Mouse (Mus musculus) neural tube, embryonic 13.5 days (tissue): Measurements from ENCODE around the gene Cdca3. TPM values are rescaled to one million over a fixed set of nuclear protein-coding genes. Genes with fewer than 3 reads are reported as not detected.

Source experiments
- ATAC-seq: fragments of 200-750 bp; cut with Nextera tagmentation; 2 replicates; pipeline ENCODE4 v1.8.0; 2017; ENCODE audit warnings: low read depth, mild to moderate bottlenecking, moderate TSS enrichment, moderate library complexity
- H3K27ac ChIP-seq: fragments of 300-500 bp; sonication (generic); replicated peaks from 2 replicates; pipeline ENCODE4 v1.5.1; 2015; ENCODE audit warnings: moderate library complexity, mild to moderate bottlenecking, inconsistent platforms
- H3K27me3 ChIP-seq: fragments of 300-500 bp; sonication (generic); 2 replicates; pipeline ENCODE4 v1.6.1; 2015; ENCODE audit warnings: mild to moderate bottlenecking, inconsistent platforms
- H3K36me3 ChIP-seq: fragments of 300-500 bp; sonication (generic); 2 replicates; pipeline ENCODE4 v1.6.1; 2015; ENCODE audit warnings: mild to moderate bottlenecking, inconsistent platforms
- H3K4me1 ChIP-seq: fragments of 300-500 bp; sonication (generic); replicated peaks from 2 replicates; pipeline ENCODE4 v1.6.1; 2015; ENCODE audit warnings: inconsistent platforms
- H3K4me2 ChIP-seq: fragments of 300-500 bp; sonication (generic); 2 replicates; pipeline ENCODE4 v1.6.1; 2015; ENCODE audit warnings: inconsistent platforms, mild to moderate bottlenecking, moderate library complexity
- H3K4me3 ChIP-seq: fragments of 300-500 bp; sonication (generic); 2 replicates; pipeline ENCODE4 v1.5.1; 2015; ENCODE audit warnings: mild to moderate bottlenecking, inconsistent platforms
- H3K9ac ChIP-seq: fragments of 300-500 bp; sonication (generic); 2 replicates; pipeline ENCODE4 v1.6.1; 2015; ENCODE audit warnings: moderate library complexity, mild to moderate bottlenecking, inconsistent platforms
- H3K9me3 ChIP-seq: fragments of 300-500 bp; sonication (generic); 2 replicates; pipeline ENCODE4 v1.6.1; 2016; ENCODE audit warnings: inconsistent platforms
- WGBS: fragments of 180-500 bp; shearing (Covaris S2); methylation state at CpG from one replicate; pipeline ENCODE4 v1.1.7; 2015; 5-methylcytosine and 5-hydroxymethylcytosine counted together
- polyA plus RNA-seq: library from polyadenylated mRNA; unstranded; fragments of >200 nt; fragmentation: Nextera tagmentation; extraction: Ambion mirVana; gene quantifications from 2 replicates; pipeline ENCODE4 v1.2.1, GENCODE M21; 2015

The Cdca3 gene
- polyA plus RNA-seq, 1 experiment from 2014 or later: 26.6 TPM

DNA sequence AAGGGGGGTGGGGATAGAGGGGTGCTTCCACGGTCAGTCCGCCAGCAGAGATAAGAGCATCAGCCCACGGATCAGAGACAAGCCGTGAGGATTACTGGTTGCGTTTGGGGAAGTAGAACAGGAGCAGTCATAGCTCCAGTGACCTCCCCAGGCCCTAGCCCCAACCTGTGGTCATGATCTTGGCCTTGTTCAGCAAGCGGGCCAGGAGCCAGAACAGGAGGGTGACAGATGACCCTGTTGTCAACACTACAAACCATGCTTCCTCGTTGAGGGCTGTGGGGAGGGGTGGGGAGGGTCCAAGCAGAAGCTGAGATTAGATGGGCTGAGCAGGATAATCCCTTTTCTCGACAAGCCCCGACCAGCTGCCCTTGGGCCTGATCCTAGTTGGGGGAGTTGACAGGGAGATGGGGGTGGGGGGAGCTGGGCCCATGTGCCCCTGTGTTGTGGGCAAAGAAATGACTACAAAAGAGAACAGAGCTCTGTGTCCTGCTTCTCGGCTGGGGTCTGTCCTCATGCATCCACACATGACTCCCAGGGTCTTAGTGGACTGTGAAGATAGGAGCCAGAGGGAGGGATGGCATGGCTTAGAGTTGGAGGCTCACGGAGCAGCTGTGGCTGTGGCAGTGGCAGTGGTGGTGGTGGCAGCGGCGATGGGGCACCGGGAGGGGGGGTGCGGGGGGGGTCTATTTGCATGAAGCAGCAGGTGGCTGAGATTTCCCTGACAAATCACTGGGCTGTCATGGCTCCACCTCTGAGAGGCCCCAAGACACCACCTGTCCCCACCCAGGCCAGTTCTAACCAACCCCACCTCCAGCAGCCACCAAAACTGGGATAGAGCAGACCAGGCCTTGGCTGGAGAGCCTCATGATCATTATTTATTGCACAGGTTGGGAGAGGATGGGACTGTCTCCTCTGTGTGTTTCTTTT is 11.2 kb downstream of the Cdca3 start, which contains the start of gene Gnb3:
TSS of gene Gnb3 (minus strand) at position 35 of the 927 bp plus-strand sequence.
- peaks cover 22% of the 10 kb centered on the region for H3K36me3 ChIP-seq
- H3K4me3 ChIP-seq: no peak within 1 kb of the TSS
- 39% methylated on average over 15 of the region's 15 CpGs for WGBS
- no peaks in the 10 kb centered on the region for H3K27me3 ChIP-seq
- peaks cover 19% of the 10 kb centered on the region for H3K4me1 ChIP-seq
- ATAC-seq: no peak
- H3K9ac ChIP-seq: peak within 1 kb of the TSS; percentile 49
- no peak within 1 kb of the TSS for H3K27ac ChIP-seq
- no peak within 1 kb of the TSS for H3K4me2 ChIP-seq
- H3K9me3 ChIP-seq: no peaks in the 10 kb centered on the region

DNA sequence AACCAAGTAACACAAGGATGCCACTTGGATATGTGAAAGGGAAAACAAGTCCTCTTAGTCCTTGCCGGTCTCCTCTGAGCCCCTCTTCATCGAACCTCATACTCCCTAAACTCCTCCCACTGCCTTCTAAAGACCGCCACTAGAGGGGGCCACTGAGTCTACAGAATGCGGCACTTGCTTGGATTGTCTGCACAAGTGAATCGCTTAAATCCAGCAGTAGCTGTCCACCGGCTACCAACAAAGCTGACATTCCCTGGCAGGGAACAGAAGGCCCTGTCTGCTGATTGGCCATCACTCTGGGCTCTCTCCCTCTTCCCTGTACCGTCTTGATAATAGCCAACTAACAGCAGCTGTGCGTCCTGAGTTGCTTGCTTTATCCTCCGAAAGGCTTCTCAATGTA is 18.0 kb downstream of the Cdca3 start:
- H3K9me3 ChIP-seq: no peaks in the 10 kb centered on the region
- H3K27ac ChIP-seq: peak overlapping the region; percentile 67
- H3K36me3 ChIP-seq: peaks cover 34% of the 10 kb centered on the region; the same call in 1 of the 2 replicates
- WGBS: 7% methylated on average over 9 of the region's 9 CpGs
- no peaks in the 10 kb centered on the region for H3K27me3 ChIP-seq
- 0 out of 2 replicates have a peak, but pooled peaks cover 3% of the 10 kb centered on the region for H3K4me1 ChIP-seq
- H3K4me2 ChIP-seq: peak overlapping the region; percentile 15; the same call in 1 of the 2 replicates
- H3K4me3 ChIP-seq: no peak overlapping the region
- peak overlapping the region; percentile 27; the same call in 1 of the 2 replicates for H3K9ac ChIP-seq
- ATAC-seq: peak; percentile 87

DNA sequence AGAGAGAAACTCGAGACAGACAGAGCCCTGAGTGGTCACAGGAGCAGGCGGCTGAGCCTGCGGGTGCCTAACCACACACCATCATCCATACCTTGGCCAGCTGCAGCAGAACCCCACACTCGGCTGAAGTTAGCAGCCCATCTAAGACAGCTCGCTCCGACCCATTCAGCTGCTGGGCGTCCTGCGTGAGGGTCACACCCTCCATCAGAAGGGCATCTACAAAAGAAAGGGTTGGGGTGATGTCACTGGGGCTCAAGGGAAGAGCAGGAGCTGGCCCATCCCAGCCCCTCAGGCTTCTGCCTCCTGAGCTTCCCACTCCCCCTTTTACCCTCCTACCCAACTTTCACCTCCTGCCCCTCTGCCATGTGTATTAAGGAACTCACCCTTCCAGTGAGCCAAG is 21.2 kb downstream of the Cdca3 start:
- 43% methylated on average over 8 of the region's 8 CpGs for WGBS
- H3K4me1 ChIP-seq: peaks cover 8% of the 10 kb centered on the region
- H3K36me3 ChIP-seq: peaks cover 41% of the 10 kb centered on the region
- H3K27me3 ChIP-seq: no peaks in the 10 kb centered on the region
- no peak for ATAC-seq
- H3K4me3 ChIP-seq: no peak overlapping the region
- no peak overlapping the region for H3K27ac ChIP-seq
- no peak overlapping the region for H3K9ac ChIP-seq
- no peaks in the 10 kb centered on the region for H3K9me3 ChIP-seq
- H3K4me2 ChIP-seq: no peak overlapping the region

DNA sequence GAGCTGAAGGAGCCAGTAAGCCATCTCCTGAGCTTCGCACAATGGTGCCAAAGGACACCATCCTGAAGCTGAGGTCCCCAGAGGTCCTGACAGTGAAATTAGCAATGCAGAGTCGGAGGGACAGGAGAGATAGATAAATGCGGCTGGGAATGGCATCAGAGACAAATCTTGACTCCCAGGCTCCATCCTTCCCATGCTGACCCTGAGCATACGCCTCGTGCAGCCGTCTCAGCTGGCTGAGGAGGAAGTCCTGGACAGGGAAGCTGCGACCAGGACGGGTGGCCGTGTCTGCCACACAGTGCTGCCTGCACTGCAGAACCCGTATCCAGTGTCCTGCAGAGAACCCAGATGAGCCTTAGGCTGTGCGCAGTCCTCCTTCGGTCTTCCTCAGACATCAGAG is 25.3 kb downstream of the Cdca3 start:
- no peak for ATAC-seq
- H3K36me3 ChIP-seq: peaks cover 44% of the 10 kb centered on the region
- no peak overlapping the region for H3K4me3 ChIP-seq
- 82% methylated on average over 12 of the region's 12 CpGs for WGBS
- peaks cover 8% of the 10 kb centered on the region; the same call in 1 of the 2 replicates for H3K27me3 ChIP-seq
- H3K9me3 ChIP-seq: no peaks in the 10 kb centered on the region
- no peak overlapping the region for H3K4me2 ChIP-seq
- no peak overlapping the region for H3K9ac ChIP-seq
- no peak overlapping the region for H3K27ac ChIP-seq
- H3K4me1 ChIP-seq: peaks cover 33% of the 10 kb centered on the region

DNA sequence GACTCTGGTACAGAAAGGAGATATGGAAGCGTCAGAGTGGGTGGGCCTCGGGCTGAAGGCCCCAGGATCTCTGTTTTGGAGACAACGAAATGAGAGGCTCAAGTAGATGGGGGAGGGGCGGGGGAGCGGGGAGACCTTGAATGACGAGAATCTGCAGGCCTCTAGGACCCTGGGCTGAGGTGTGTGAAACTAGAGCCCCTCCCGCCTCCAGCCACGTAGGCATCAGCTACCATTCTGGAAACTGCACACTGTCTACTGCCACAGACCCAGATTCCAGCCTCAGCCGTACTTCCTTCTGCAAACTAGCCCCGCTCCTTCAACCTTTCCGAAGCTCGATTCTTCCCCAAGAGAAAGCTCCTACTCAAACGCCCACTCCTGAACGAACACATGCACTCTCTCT is 27.0 kb downstream of the Cdca3 start:
- H3K9ac ChIP-seq: peak overlapping the region; percentile 96
- H3K4me2 ChIP-seq: peak overlapping the region; percentile 78
- WGBS: 10% methylated on average over 14 of the region's 14 CpGs
- peak overlapping the region; percentile 73 for H3K4me3 ChIP-seq
- H3K4me1 ChIP-seq: peaks cover 50% of the 10 kb centered on the region
- H3K27ac ChIP-seq: peak overlapping the region; percentile 99
- peaks cover 8% of the 10 kb centered on the region; the same call in 1 of the 2 replicates for H3K27me3 ChIP-seq
- peaks cover 42% of the 10 kb centered on the region for H3K36me3 ChIP-seq
- ATAC-seq: peak; percentile 73
- no peaks in the 10 kb centered on the region for H3K9me3 ChIP-seq

DNA sequence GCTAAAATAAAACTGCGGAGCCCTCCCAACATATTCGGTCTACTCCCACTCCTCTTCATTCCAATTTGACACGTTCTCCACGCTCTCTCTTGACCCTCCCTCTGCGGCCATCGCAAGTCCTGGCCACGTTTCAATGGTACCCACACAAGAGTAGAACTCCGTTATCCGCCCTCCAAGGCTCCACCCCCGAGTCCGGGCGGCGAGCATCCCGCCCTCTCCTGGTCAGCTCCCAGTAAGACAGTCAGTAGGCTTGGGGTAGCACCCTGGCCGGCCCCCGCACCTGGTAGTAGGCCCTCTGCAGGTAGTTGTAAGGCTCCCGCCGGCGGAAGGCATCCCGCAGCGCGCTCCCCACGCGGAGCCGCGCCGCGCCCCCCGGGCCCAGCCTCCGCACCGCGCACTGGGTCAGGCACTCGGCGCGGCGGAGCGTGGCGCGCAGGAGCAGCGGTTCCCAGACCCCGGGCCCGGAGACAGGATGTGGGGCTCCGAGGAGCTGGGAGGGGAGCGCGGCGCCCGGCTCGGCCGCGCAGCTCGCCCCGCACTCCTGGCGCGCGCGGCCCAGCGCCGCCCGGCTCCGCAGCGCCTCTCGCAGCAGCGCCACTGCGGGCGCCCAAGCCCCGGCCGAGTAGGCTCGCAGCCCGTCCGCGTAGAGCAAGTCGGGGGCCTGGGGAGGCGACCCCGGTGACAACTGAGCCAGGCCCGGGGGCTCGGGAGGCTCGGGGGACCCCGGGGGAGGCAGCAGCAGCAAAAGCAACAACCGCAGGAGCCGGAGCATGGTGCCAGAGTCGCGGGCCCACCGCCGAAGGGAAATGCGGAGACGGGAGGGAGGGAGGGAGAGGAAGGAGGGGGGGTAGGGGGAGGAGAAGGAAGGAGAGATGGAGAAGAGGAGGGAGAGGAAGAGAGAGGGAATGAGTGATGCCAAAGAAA is 27.8 kb downstream of the Cdca3 start, which contains the start of gene P3h3:
TSS of gene P3h3 (minus strand) at position 837 of the 924 bp plus-strand sequence.
- Histone ChIP-seq H3K4me3 (peak within 1 kb of the TSS; percentile 73), H3K36me3 (peaks cover 38% of the 10 kb centered on the region), H3K27ac (peak within 1 kb of the TSS; percentile 99), H3K4me2 (peak within 1 kb of the TSS; percentile 78), H3K27me3 (peaks cover 8% of the 10 kb centered on the region; the same call in 1 of the 2 replicates), H3K9me3 (no peaks in the 10 kb centered on the region), H3K9ac (peak within 1 kb of the TSS; percentile 96), H3K4me1 (peaks cover 58% of the 10 kb centered on the region)
- WGBS: under 1% methylated on average over 68 of the region's 86 CpGs
- ATAC-seq: peak; percentile 91

DNA sequence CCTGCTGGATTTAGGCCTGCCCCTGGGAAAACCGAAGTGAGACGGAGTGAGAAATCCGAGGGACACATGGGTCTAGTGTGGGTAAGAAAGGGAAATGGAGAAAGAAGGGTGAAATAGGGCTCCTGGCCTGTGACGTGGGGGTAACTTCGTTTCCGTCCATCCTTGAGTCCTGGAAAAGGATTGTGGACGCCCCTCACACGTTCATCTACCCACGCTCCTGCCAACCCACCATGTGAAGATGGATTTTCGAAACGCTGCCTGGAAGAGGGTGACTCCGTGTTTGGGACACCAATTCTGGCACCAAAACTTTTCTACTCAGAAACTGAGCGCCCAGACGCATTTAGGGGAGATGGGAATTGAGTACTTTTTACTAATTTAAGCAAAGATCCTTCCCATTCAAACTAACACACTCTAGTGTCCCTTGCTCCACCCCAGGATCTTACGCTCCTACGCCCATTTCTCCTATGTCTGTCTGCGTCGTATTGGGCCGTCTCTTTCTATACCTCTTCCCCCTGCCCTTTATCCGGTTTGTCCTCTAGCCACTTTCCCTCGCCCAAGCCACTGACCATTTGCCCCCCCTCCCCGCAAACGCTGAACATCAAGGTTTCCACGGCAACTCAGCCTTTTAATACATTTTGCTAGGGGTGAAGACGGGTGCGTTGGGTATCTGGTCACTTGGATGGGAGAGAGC is 28.6 kb downstream of the Cdca3 start:
- Histone ChIP-seq H3K4me3 (peak overlapping the region; percentile 73), H3K27ac (peak overlapping the region; percentile 99), H3K4me2 (peak overlapping the region; percentile 78), H3K9ac (peak overlapping the region; percentile 96), H3K4me1 (peaks cover 67% of the 10 kb centered on the region), H3K36me3 (peaks cover 31% of the 10 kb centered on the region), H3K9me3 (no peaks in the 10 kb centered on the region), H3K27me3 (peaks cover 8% of the 10 kb centered on the region; the same call in 1 of the 2 replicates)
- 25% methylated on average over 26 of the region's 26 CpGs for WGBS
- no peak for ATAC-seq

DNA sequence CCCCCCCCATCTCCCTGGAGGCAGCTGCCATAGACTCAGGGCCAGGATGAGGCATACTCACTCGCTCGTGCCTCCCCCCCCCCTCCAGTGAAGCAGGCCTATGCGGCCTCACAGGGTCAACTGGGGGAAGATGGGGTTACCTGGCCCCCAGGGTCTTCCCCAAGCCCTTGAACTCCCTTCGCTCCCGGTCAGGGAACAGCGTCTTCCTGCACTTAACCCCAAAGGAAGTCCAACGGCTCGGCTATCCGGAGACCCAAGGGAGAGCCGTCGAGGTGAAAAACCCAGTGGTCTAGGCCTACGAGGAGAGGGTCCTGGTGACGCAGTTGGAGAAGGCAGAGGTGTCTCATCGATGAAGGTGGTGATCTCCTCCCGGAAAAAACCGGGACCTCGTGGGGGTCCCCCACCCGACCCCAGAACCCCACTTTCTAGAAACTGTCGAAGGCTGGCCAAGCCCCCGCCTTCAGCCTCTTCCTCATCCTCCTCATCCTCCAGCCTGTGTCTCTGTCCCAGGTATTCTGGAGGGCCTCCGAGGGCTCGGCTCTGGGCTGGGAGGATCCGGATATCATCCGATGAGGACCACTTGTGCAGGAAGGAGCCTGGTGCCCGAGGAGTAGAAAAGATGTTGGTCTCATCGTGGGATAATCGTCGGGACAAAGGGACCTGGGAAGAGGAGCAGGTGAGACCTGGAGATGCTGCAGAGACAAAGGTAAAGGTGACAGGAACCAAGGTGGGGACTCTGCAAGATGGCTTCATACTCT is 29.4 kb downstream of the Cdca3 start:
- 77% methylated on average over 28 of the region's 28 CpGs for WGBS
- Histone ChIP-seq H3K4me1 (peaks cover 71% of the 10 kb centered on the region), H3K4me2 (peak overlapping the region; percentile 78), H3K9ac (peak overlapping the region; percentile 96), H3K9me3 (no peaks in the 10 kb centered on the region), H3K27ac (0 out of 2 replicates have a peak overlapping the region, but pooled peaks have one; percentile 99), H3K36me3 (peaks cover 23% of the 10 kb centered on the region), H3K27me3 (peaks cover 8% of the 10 kb centered on the region; the same call in 1 of the 2 replicates), H3K4me3 (no peak overlapping the region)
- ATAC-seq: no peak

DNA sequence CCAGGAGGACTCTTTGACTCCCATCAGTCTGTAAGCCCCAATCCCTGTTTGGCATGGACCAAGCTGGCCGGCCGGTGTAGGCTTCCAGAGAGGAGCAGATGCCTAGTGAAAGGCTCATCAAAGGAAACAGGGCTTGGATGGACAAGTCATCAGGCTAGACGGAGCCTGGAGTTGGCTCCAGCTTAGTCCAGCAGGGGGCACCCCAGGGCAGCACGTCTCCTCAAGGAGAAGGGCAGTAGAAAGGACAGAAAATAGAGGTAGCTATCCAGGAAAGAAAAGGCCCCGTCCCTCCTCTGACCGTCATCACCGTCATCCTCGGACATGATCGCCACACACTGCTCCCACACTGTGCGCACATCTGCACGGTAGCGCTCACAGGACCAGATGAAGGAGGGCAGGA is 30.4 kb downstream of the Cdca3 start:
- H3K4me1 ChIP-seq: peaks cover 79% of the 10 kb centered on the region
- no peak for ATAC-seq
- peaks cover 16% of the 10 kb centered on the region for H3K36me3 ChIP-seq
- no peaks in the 10 kb centered on the region for H3K9me3 ChIP-seq
- 7% methylated on average over 12 of the region's 12 CpGs for WGBS
- peak overlapping the region; percentile 18 for H3K4me3 ChIP-seq
- peak overlapping the region; percentile 97 for H3K27ac ChIP-seq
- peaks cover 8% of the 10 kb centered on the region; the same call in 1 of the 2 replicates for H3K27me3 ChIP-seq
- H3K4me2 ChIP-seq: peak overlapping the region; percentile 69
- H3K9ac ChIP-seq: peak overlapping the region; percentile 66

DNA sequence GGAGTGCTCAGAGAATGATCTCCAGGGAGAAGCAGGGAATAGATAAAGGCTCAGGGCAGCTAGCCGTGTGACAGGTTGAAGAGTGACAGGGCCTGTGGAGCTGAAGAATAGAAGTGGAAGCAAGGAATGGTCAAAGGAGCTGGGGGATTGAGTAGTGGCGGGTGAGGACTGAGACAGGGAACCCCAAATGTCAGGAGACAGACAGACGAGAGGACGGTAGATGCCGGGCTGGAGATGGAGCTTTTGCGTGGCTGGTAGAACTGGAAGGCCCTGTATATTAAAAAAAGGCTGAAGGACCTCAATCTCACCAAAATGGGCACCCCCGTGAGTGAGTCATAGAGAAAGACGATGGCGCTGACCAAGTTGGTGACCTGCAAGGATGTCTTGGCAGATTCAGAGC is 31.2 kb downstream of the Cdca3 start:
- Histone ChIP-seq H3K4me1 (peaks cover 82% of the 10 kb centered on the region), H3K9me3 (no peaks in the 10 kb centered on the region), H3K36me3 (peaks cover 16% of the 10 kb centered on the region), H3K4me3 (no peak overlapping the region; the same call in 1 of the 2 replicates), H3K9ac (peak overlapping the region; percentile 66; the same call in 1 of the 2 replicates), H3K27me3 (peaks cover 8% of the 10 kb centered on the region; the same call in 1 of the 2 replicates), H3K4me2 (peak overlapping the region; percentile 69), H3K27ac (peak overlapping the region; percentile 97)
- ATAC-seq: no peak
- WGBS: 87% methylated on average over 9 of the region's 9 CpGs
